Mouse (Mus musculus): Measurements from ENCODE around the gene Zswim8. TPM values are rescaled to one million over a fixed set of nuclear protein-coding genes. Genes with fewer than 3 reads are reported as not detected.

Gene Zswim8
- total and polyA plus RNA-seq, 3 experiments = 16.5 to 35.5 TPM; not detected in 1

DNA sequence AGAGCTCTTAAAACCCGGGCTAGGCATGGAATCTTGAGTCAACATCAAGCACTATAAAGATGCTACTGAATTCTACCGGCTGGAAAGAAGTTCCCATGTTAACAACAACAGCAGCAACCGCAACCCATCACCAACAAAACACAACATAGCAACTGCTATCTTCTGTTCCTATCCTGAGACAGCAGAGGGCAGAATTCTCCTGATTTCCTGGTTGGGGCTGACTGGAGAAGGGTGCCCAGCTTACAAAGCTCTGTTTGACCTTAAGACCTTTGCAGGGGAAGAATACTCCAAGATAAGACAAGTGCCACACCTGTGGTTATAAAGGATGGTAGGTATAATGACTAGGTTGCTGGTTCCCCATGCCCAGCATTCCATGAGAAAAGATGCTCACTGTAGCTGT is 39.6 kb downstream of the Zswim8 start:
- Histone ChIP-seq H3K4me3 (ENCODE audit: control insufficient read depth in 1 of 2, insufficient read depth in 1 of 2, low read depth in 2 of 2, low read length in 2 of 2) (no peak overlapping the region), H3K36me3 (ENCODE audit: control insufficient read depth in 1 of 2, insufficient read depth in 2 of 2, low read length in 2 of 2) (peaks cover 0 to 4% of the 10 kb centered on the region in 2 experiments; a peak in 1 of 4 replicates), H3K9me3 (replicated peaks; ENCODE audit: insufficient read depth, low read length) (no peaks in the 10 kb centered on the region), H3K27me3 (ENCODE audit: control insufficient read depth in 1 of 2, insufficient read depth in 2 of 2, low read length in 2 of 2) (no peaks in the 10 kb centered on the region), H3K27ac (ENCODE audit: control insufficient read depth, low read depth, low read length) (no peak overlapping the region), H3K79me2 (ENCODE audit: control insufficient read depth, insufficient read depth, low read length, poor library complexity) (no peaks in the 10 kb centered on the region), H3K9ac (ENCODE audit: control insufficient read depth, low read depth, low read length, poor library complexity, severe bottlenecking) (no peak overlapping the region), H3K4me1 (ENCODE audit: control insufficient read depth in 1 of 2, insufficient read depth in 2 of 2, low read length in 2 of 2) (no peaks in the 10 kb centered on the region)
- TF ChIP-seq UBTF (IDR thresholded peaks at IDR 0.05; ENCODE audit: borderline replicate concordance, insufficient read depth, low read depth, low read length) = no peak
- TF ChIP-seq USF1 (IDR thresholded peaks at IDR 0.05; ENCODE audit: low read depth, low read length) = no peak
- TF ChIP-seq CTCF (IDR thresholded peaks at IDR 0.05 in 2 of 3, conservative IDR thresholded peaks at IDR 0.05 in 1 of 3; ENCODE audit: control insufficient read depth in 1 of 3, insufficient read depth in 1 of 3, low read depth in 2 of 3, low read length in 3 of 3, poor library complexity in 1 of 3, severe bottlenecking in 1 of 3) = peak in 1 of 3 experiments; percentile 37; a peak in 2 of 6 replicates
- TF ChIP-seq RAD21 (IDR thresholded peaks at IDR 0.05; ENCODE audit: low read depth, low read length) = peak; percentile 18
- TF ChIP-seq SMC3 (IDR thresholded peaks at IDR 0.05; ENCODE audit: low read depth, low read length) = peak; percentile 35; the same call in 1 of the 2 replicates
- DNase-seq (ENCODE audit: low read depth, low spot score) = no peak

DNA sequence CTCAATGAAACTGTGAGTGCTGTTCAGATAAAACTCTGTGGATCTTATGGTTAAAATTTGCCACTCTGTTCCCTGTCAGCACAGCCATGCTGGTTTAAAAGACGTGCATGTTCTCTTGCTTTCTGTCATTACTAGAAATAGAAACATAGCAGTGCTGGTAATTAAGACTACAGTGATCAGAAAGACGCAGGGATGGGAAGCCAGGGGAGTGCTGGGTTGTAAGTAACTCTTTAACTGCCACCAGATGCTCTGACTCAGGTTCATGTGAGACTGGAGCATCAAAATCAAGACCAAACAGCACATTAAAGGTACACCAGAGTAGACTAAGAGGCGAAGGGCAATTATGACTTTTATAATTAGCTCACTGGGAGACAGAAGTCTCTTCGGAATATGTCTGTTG is 41.0 kb downstream of the Zswim8 start:
- H3K36me3 ChIP-seq (ENCODE audit: control insufficient read depth in 1 of 2, insufficient read depth in 2 of 2, low read length in 2 of 2) = peaks cover 0 to 4% of the 10 kb centered on the region in 2 experiments; a peak in 2 of 4 replicates

DNA sequence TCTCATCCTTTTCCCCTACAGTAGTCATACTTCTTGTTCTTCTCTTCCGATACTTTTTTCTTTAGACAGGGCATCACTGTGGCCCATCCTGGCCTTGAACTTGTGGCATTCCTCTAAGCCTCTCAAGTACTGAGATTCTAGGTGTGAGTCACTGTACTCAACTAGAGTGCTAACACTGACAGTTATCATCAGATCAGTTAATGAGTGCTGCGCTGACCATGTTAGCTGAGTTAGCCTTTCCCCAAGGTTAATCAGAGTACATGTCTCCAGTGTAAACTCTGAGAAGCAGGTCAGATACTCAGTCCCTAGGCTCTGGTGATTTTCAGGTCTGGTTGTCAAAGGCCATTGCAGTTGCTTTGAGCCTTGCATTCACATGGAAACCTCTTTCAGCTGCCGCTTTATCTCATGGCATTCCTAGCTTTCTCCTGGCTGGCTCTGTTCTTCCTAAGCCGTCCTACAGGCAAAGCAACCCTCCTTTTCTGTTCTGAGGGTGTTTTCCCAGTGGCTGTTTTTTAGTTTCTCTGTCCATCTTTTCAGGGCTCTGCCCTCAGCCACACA is 42.2 kb downstream of the Zswim8 start:
- H3K9me3 ChIP-seq (replicated peaks; ENCODE audit: insufficient read depth, low read length) = no peaks in the 10 kb centered on the region
- H3K79me2 ChIP-seq (ENCODE audit: control insufficient read depth, insufficient read depth, low read length, poor library complexity) = no peaks in the 10 kb centered on the region
- DNase-seq (ENCODE audit: low read depth, low spot score) = no peak
- peaks cover 0 to 3% of the 10 kb centered on the region in 2 experiments; a peak in 2 of 4 replicates for H3K4me1 ChIP-seq (ENCODE audit: control insufficient read depth in 1 of 2, insufficient read depth in 2 of 2, low read length in 2 of 2)
- H3K27ac ChIP-seq (ENCODE audit: control insufficient read depth, low read depth, low read length) = no peak overlapping the region
- no peaks in the 10 kb centered on the region for H3K27me3 ChIP-seq (ENCODE audit: control insufficient read depth in 1 of 2, insufficient read depth in 2 of 2, low read length in 2 of 2)
- no peak overlapping the region for H3K4me3 ChIP-seq (ENCODE audit: control insufficient read depth in 1 of 2, insufficient read depth in 1 of 2, low read depth in 2 of 2, low read length in 2 of 2)
- no peak overlapping the region for H3K9ac ChIP-seq (ENCODE audit: control insufficient read depth, low read depth, low read length, poor library complexity, severe bottlenecking)
- H3K36me3 ChIP-seq (ENCODE audit: control insufficient read depth in 1 of 2, insufficient read depth in 2 of 2, low read length in 2 of 2) = peaks cover 0 to 7% of the 10 kb centered on the region in 2 experiments; a peak in 2 of 4 replicates
- TF ChIP-seq TAL1 (IDR thresholded peaks at IDR 0.05; ENCODE audit: low read length) (no peak), CHD1 (IDR thresholded peaks at IDR 0.05; ENCODE audit: low read depth, low read length) (no peak), RAD21 (IDR thresholded peaks at IDR 0.05; ENCODE audit: low read depth, low read length) (no peak), GATA1 (IDR thresholded peaks at IDR 0.05; ENCODE audit: low read depth, low read length) (no peak), ELF1 (IDR thresholded peaks at IDR 0.05; ENCODE audit: low read depth, low read length) (no peak), POLR2AphosphoS2 (IDR thresholded peaks at IDR 0.05; ENCODE audit: low read length) (no peak), USF2 (IDR thresholded peaks at IDR 0.05; ENCODE audit: borderline replicate concordance in 1 of 2, insufficient read depth in 1 of 2, low read depth in 1 of 2, low read length in 2 of 2) (no peak), TBP (IDR thresholded peaks at IDR 0.05; ENCODE audit: low read depth, low read length) (no peak), MAZ (IDR thresholded peaks at IDR 0.05; ENCODE audit: low read depth, low read length) (no peak), CTCF (IDR thresholded peaks at IDR 0.05 in 2 of 3, conservative IDR thresholded peaks at IDR 0.05 in 1 of 3; ENCODE audit: control insufficient read depth in 1 of 3, insufficient read depth in 1 of 3, low read depth in 2 of 3, low read length in 3 of 3, poor library complexity in 1 of 3, severe bottlenecking in 1 of 3) (no peak), ETS1 (IDR thresholded peaks at IDR 0.05; ENCODE audit: low read depth, low read length) (no peak), BHLHE40 (IDR thresholded peaks at IDR 0.05; ENCODE audit: borderline replicate concordance, low read depth, low read length) (no peak), NRF1 (IDR thresholded peaks at IDR 0.05; ENCODE audit: insufficient read depth, low read depth, low read length, poor library complexity, severe bottlenecking) (no peak), SIN3A (IDR thresholded peaks at IDR 0.05; ENCODE audit: low read length) (no peak), GABPA (IDR thresholded peaks at IDR 0.05; ENCODE audit: low read depth, low read length) (no peak), CHD2 (IDR thresholded peaks at IDR 0.05; ENCODE audit: low read length) (no peak)

More for the DNA sequence above, 41.0 kb downstream of the Zswim8 start:
- DNase-seq (ENCODE audit: low read depth, low spot score) = no peak
- no peak for TF ChIP-seq USF1 (IDR thresholded peaks at IDR 0.05; ENCODE audit: low read depth, low read length)
- no peak for TF ChIP-seq EP300 (IDR thresholded peaks at IDR 0.05; ENCODE audit: low read depth in 1 of 2, low read length in 2 of 2)
- TF ChIP-seq UBTF (IDR thresholded peaks at IDR 0.05; ENCODE audit: borderline replicate concordance, insufficient read depth, low read depth, low read length) = no peak
- no peak for TF ChIP-seq TCF12 (IDR thresholded peaks at IDR 0.05; ENCODE audit: low read depth, low read length)
- TF ChIP-seq POLR2AphosphoS5 (IDR thresholded peaks at IDR 0.05; ENCODE audit: borderline replicate concordance, low read depth, low read length) = no peak
- no peak for TF ChIP-seq RCOR1 (IDR thresholded peaks at IDR 0.05; ENCODE audit: low read depth, low read length)
- no peak for TF ChIP-seq MXI1 (IDR thresholded peaks at IDR 0.05; ENCODE audit: low read depth, low read length)
- TF ChIP-seq ETS1 (IDR thresholded peaks at IDR 0.05; ENCODE audit: low read depth, low read length) = no peak
- Histone ChIP-seq H3K4me1 (ENCODE audit: control insufficient read depth in 1 of 2, insufficient read depth in 2 of 2, low read length in 2 of 2) (no peaks in the 10 kb centered on the region), H3K4me3 (ENCODE audit: control insufficient read depth in 1 of 2, insufficient read depth in 1 of 2, low read depth in 2 of 2, low read length in 2 of 2) (no peak overlapping the region), H3K27me3 (ENCODE audit: control insufficient read depth in 1 of 2, insufficient read depth in 2 of 2, low read length in 2 of 2) (no peaks in the 10 kb centered on the region), H3K9me3 (replicated peaks; ENCODE audit: insufficient read depth, low read length) (no peaks in the 10 kb centered on the region), H3K27ac (ENCODE audit: control insufficient read depth, low read depth, low read length) (no peak overlapping the region), H3K9ac (ENCODE audit: control insufficient read depth, low read depth, low read length, poor library complexity, severe bottlenecking) (no peak overlapping the region), H3K79me2 (ENCODE audit: control insufficient read depth, insufficient read depth, low read length, poor library complexity) (no peaks in the 10 kb centered on the region)

Data from MEL (cell line).